Mouse (Mus musculus) embryonic facial prominence, embryonic 12.5 days (tissue): ENCODE data around the gene Sfswap. TPM values are rescaled to one million over a fixed set of nuclear protein-coding genes. Genes with fewer than 3 reads are reported as not detected.

ENCODE experiments used
- ATAC-seq: fragments of 200-750 bp; cut with Nextera tagmentation; 2 replicates; pipeline ENCODE4 v1.8.0; 2017; ENCODE audit not compliant: insufficient number of reproducible peaks, insufficient read depth, low FRiP score, low TSS enrichment
- H3K27ac ChIP-seq: fragments of 300-500 bp; sonication (generic); 2 replicates; pipeline ENCODE4 v1.5.1; 2016; ENCODE audit warnings: mild to moderate bottlenecking
- H3K27me3 ChIP-seq: fragments of 300-500 bp; sonication (generic); 2 replicates; pipeline ENCODE4 v1.6.1; 2016; ENCODE audit warnings: mild to moderate bottlenecking, moderate library complexity
- H3K36me3 ChIP-seq: fragments of 300-500 bp; sonication (generic); 2 replicates; pipeline ENCODE4 v1.6.1; 2016; ENCODE audit warnings: mild to moderate bottlenecking
- H3K4me1 ChIP-seq: fragments of 300-500 bp; sonication (generic); 2 replicates; pipeline ENCODE4 v1.6.1; 2016
- H3K4me2 ChIP-seq: fragments of 300-500 bp; sonication (generic); replicated peaks from 2 replicates; pipeline ENCODE4 v1.6.1; 2016; ENCODE audit warnings: mild to moderate bottlenecking, moderate library complexity
- H3K4me3 ChIP-seq: fragments of 300-500 bp; sonication (generic); 2 replicates; pipeline ENCODE4 v1.5.1; 2016; ENCODE audit warnings: mild to moderate bottlenecking
- H3K9ac ChIP-seq: fragments of 300-500 bp; sonication (generic); 2 replicates; pipeline ENCODE4 v1.6.1; 2016; ENCODE audit warnings: mild to moderate bottlenecking, moderate library complexity
- H3K9me3 ChIP-seq: fragments of 300-500 bp; sonication (generic); 2 replicates; pipeline ENCODE4 v1.6.1; 2016; ENCODE audit warnings: mild to moderate bottlenecking, moderate library complexity
- WGBS: fragments of 180-500 bp; shearing (Covaris S2); methylation state at CpG from one replicate; pipeline ENCODE4 v1.1.7; 2016; 5-methylcytosine and 5-hydroxymethylcytosine counted together
- polyA plus RNA-seq: library from polyadenylated mRNA; unstranded; fragments of >200 nt; fragmentation: Nextera tagmentation; extraction: Ambion mirVana; gene quantifications from 2 replicates; pipeline ENCODE4 v1.2.1, GENCODE M21; 2016

Sfswap gene
- polyA plus RNA-seq, 1 experiment from 2014 or later = 68.1 TPM

GRCm38 (mm10) chr5:129568596-129568995 lies 67.6 kb downstream of the Sfswap start:
- no peaks in the 10 kb centered on the region for H3K27me3 ChIP-seq
- no peaks in the 10 kb centered on the region for H3K4me1 ChIP-seq
- no peak overlapping the region for H3K4me3 ChIP-seq
- H3K4me2 ChIP-seq = no peak overlapping the region
- peaks cover 88% of the 10 kb centered on the region for H3K36me3 ChIP-seq
- no peak for ATAC-seq
- no peak overlapping the region for H3K9ac ChIP-seq
- no peak overlapping the region for H3K27ac ChIP-seq
- no peaks in the 10 kb centered on the region for H3K9me3 ChIP-seq
- WGBS = over 99% methylated on average over 4 of the region's 4 CpGs

GRCm38 (mm10) chr5:129578201-129578600 lies 77.2 kb downstream of the Sfswap start:
- no peak overlapping the region for H3K4me2 ChIP-seq
- H3K9me3 ChIP-seq = no peaks in the 10 kb centered on the region
- H3K9ac ChIP-seq = no peak overlapping the region
- no peak overlapping the region for H3K27ac ChIP-seq
- H3K36me3 ChIP-seq = no peaks in the 10 kb centered on the region
- peaks cover 29% of the 10 kb centered on the region for H3K27me3 ChIP-seq
- no peak overlapping the region for H3K4me3 ChIP-seq
- H3K4me1 ChIP-seq = no peaks in the 10 kb centered on the region
- 54% methylated on average over 12 of the region's 12 CpGs for WGBS
- no peak for ATAC-seq

- H3K27ac ChIP-seq = no peak overlapping the region
- peaks cover 5% of the 10 kb centered on the region; the same call in 1 of the 2 replicates for H3K4me1 ChIP-seq
- peaks cover 38% of the 10 kb centered on the region for H3K27me3 ChIP-seq
- no peak overlapping the region for H3K4me3 ChIP-seq
- H3K9me3 ChIP-seq = no peaks in the 10 kb centered on the region
- H3K9ac ChIP-seq = no peak overlapping the region
- ATAC-seq = no peak
- no peaks in the 10 kb centered on the region for H3K36me3 ChIP-seq
- 20% methylated on average over 6 of the region's 6 CpGs for WGBS
- no peak overlapping the region for H3K4me2 ChIP-seq
These were observed 79.0 kb downstream of the Sfswap start for GRCm38 (mm10) chr5:129580046-129580445.

DNA sequence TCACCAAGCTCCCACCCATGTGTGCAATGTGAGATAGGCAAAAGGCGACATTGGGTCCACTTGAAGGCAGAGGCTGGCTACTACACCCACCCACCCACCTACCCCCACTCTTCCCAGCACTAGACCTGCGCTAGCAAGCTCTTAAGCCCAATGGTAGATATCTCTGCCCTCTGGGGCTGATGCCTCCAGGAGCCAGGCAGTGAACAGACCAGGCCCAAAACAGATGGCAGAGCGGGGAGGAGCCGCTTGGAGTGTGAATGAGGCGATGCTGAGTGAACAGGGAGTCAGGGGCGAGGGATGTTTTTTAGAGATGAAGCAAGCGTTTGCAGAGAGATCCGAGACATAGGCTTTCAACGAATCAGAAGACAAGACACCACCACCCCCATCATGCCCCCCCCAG lies 79.6 kb downstream of the Sfswap start:
- no peaks in the 10 kb centered on the region for H3K36me3 ChIP-seq
- H3K4me1 ChIP-seq = peaks cover 9% of the 10 kb centered on the region; the same call in 1 of the 2 replicates
- no peaks in the 10 kb centered on the region for H3K9me3 ChIP-seq
- H3K9ac ChIP-seq = no peak overlapping the region
- peaks cover 44% of the 10 kb centered on the region for H3K27me3 ChIP-seq
- ATAC-seq = no peak
- 80% methylated on average over 9 of the region's 9 CpGs for WGBS
- H3K27ac ChIP-seq = no peak overlapping the region
- no peak overlapping the region for H3K4me2 ChIP-seq
- H3K4me3 ChIP-seq = no peak overlapping the region

DNA sequence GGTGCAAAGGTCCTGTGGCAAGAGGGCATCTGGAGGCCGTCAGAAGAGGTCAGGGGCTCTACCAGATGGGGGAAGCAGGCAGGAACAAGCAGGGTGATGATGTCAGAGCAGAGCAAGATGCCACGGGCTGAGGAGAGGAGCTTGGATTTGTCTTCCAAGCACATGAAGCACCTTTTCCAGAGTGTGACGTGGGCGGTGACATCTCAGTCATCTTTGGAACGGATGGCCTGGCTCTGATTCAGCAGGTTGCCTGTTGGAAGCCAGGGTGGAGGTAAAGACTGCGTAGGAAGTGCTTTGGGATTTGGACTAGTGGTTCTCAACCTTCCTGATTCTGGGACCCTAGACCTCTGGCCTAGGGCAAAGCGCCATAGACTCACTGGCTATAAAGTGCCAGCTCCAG lies 80.0 kb downstream of the Sfswap start:
- H3K27ac ChIP-seq = no peak overlapping the region
- H3K9ac ChIP-seq = no peak overlapping the region
- H3K9me3 ChIP-seq = no peaks in the 10 kb centered on the region
- peaks cover 48% of the 10 kb centered on the region for H3K27me3 ChIP-seq
- no peak overlapping the region for H3K4me3 ChIP-seq
- no peak for ATAC-seq
- WGBS = 77% methylated on average over 7 of the region's 7 CpGs
- peaks cover 14% of the 10 kb centered on the region; the same call in 1 of the 2 replicates for H3K4me1 ChIP-seq
- no peak overlapping the region for H3K4me2 ChIP-seq
- no peaks in the 10 kb centered on the region for H3K36me3 ChIP-seq

DNA sequence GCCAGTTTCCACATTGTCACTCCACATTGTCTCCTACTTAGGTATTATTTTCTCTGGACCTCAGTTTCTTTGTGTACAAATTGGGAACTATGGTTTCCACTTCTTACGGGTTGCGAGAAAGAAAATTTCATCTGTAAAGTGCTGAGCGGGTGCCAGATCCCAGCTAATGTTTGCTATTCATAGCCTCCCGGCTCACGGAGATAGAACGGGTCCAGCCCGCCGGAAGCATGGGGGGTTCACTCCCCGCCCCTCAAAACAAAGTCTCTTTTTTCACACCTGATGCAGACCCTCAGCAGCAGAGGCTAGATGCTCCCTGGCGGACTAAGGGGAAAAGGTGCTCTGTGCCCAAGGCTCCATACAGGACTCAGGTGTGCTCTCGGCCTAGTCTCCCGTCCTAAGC lies 82.3 kb downstream of the Sfswap start:
- 0 out of 2 replicates have a peak, but pooled peaks have one; percentile 8 for ATAC-seq
- Histone ChIP-seq H3K27me3 (peaks cover 51% of the 10 kb centered on the region), H3K4me2 (peak overlapping the region; percentile 100), H3K27ac (no peak overlapping the region), H3K9me3 (no peaks in the 10 kb centered on the region), H3K4me3 (peak overlapping the region; percentile 72), H3K4me1 (peaks cover 19% of the 10 kb centered on the region), H3K9ac (peak overlapping the region; percentile 67; the same call in 1 of the 2 replicates), H3K36me3 (no peaks in the 10 kb centered on the region)
- WGBS = 6% methylated on average over 12 of the region's 12 CpGs

DNA sequence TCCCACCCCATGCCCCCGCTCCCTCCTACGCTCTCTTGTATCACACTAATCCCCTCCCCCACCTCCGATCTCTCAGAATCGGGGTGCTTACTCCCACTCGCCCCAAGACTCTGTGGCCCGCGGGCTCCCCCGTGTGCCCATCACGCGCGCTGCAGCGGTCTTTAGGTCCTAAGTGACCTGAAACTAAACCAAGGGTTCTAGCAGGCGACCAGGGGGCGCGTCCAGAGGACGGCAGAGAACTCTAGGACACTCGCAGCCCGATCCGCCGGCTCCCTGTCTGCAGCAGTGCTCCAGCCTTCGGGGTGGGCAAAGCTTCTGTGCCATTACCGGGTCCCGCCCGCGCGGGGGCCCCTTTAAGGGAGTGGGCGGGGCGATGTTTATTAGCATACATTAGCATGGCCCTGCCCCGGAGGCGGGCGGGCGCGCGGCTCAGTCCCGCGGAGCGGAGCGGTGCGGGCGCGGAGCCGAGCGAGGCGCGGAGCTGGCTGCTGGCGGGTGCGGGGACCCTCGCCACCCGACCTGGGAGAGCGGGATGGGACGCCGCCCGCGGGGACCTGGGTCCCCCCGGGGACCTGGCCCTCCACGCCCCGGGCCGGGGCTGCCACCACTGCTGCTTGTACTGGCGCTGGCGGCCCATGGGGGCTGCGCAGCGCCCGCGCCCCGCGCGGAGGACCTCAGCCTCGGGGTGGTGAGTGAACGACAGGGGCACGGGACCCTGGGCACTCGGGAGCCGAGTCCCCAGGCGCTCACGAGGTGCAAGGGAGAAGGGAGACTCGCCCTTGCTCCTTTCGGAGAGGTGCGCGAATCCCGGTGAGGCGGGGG lies 83.0 kb downstream of the Sfswap start, which contains the start of gene Mmp17:
Gene Mmp17, plus strand, starts transcription at position 409 of the 822 bp plus-strand sequence.
- H3K4me2 ChIP-seq = peak within 1 kb of the TSS; percentile 100
- WGBS = under 1% methylated on average over 65 of the region's 80 CpGs
- peaks cover 54% of the 10 kb centered on the region for H3K27me3 ChIP-seq
- H3K36me3 ChIP-seq = no peaks in the 10 kb centered on the region
- H3K9me3 ChIP-seq = no peaks in the 10 kb centered on the region
- peaks cover 19% of the 10 kb centered on the region for H3K4me1 ChIP-seq
- peak; percentile 85 for ATAC-seq
- H3K9ac ChIP-seq = peak within 1 kb of the TSS; percentile 67
- H3K4me3 ChIP-seq = peak within 1 kb of the TSS; percentile 72
- no peak within 1 kb of the TSS for H3K27ac ChIP-seq

DNA sequence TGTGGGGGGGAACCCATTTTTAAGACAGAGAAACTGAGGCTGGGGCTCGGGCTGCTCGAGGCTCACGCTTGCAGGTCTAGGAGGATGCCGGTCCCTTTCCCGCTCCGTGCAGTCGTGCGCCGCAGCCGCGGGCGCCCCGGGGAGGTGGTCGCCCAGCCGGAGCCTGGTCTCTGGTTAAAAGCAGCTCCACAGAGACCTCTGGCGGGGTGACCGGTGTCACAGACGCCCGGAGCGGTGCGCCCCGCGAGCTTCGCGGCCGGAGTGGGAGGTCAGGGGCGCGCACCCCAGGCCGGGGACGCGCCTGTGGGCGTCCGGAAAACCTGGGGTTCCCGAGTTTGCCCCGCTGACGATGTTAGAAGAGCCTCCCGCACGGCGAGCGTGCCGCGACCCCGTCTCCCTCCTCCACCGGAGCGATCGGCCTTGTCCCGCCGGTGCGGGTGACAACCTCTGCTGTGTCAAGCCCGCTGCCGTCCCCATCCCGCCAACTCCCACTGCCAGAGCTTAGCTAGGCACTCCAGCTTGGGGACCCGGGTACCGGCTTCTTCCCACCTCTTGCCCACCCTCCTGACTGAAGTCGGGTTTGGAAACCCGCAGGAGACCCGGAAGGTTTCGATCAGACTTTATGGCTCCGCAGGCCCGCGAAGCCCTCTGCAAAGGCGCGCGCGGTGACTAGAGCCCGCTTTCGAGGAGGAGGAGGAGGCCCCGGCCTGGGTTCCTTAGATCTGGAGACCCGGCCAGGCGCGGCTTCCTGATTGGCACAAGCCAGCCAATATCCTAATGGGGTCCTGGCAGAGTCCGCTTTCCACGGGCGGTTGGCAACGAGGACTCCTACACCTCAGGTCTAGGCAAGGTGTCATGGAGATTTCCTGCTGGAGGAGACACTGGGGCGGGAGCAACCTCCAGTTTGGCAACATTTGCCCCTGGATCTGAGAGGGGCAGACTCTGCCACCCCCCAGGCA lies 83.8 kb downstream of the Sfswap start:
- no peaks in the 10 kb centered on the region for H3K9me3 ChIP-seq
- H3K4me1 ChIP-seq = peaks cover 19% of the 10 kb centered on the region
- ATAC-seq = 0 out of 2 replicates have a peak, but pooled peaks have one; percentile 1
- peak overlapping the region; percentile 72 for H3K4me3 ChIP-seq
- WGBS = under 1% methylated on average over 76 of the region's 76 CpGs
- H3K9ac ChIP-seq = peak overlapping the region; percentile 67
- H3K4me2 ChIP-seq = peak overlapping the region; percentile 100
- H3K27me3 ChIP-seq = peaks cover 54% of the 10 kb centered on the region
- H3K27ac ChIP-seq = no peak overlapping the region
- no peaks in the 10 kb centered on the region for H3K36me3 ChIP-seq

DNA sequence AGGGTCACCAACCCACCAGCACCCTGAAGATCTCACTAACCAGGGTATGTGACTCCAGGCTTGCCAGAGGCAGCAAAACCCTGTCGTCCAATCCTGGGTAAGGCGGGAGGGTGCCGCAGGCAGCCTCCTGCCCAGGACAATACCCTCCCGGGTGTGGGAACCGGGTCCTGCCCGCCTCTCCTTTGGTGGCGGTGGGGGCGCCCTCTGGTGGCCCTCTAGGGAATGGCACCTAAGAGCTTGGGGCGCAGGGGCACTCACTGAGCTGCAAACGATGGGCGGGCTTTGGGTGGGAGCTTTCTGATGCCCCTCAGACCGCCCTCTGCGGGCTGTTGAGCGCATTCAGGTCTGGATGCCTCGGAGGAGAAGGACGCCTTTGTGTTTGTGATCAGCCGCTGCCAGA lies 85.0 kb downstream of the Sfswap start:
- no peak for ATAC-seq
- peaks cover 47% of the 10 kb centered on the region for H3K27me3 ChIP-seq

GRCm38 (mm10) chr5:129586471-129586870 lies 85.5 kb downstream of the Sfswap start:
- no peak for ATAC-seq
- Histone ChIP-seq H3K4me1 (peaks cover 21% of the 10 kb centered on the region), H3K4me3 (peak overlapping the region; percentile 72), H3K9me3 (no peaks in the 10 kb centered on the region), H3K9ac (peak overlapping the region; percentile 30; the same call in 1 of the 2 replicates), H3K4me2 (peak overlapping the region; percentile 100), H3K27ac (no peak overlapping the region), H3K36me3 (no peaks in the 10 kb centered on the region), H3K27me3 (peaks cover 43% of the 10 kb centered on the region)
- whole genome bisulfite sequencing = 55% methylated on average over 13 of the region's 13 CpGs

More for the DNA sequence above, 85.0 kb downstream of the Sfswap start:
- Histone ChIP-seq H3K4me2 (peak overlapping the region; percentile 100), H3K4me3 (peak overlapping the region; percentile 72), H3K9ac (peak overlapping the region; percentile 30; the same call in 1 of the 2 replicates), H3K27ac (no peak overlapping the region), H3K36me3 (no peaks in the 10 kb centered on the region), H3K9me3 (no peaks in the 10 kb centered on the region), H3K4me1 (peaks cover 20% of the 10 kb centered on the region)
- WGBS = under 1% methylated on average over 17 of the region's 17 CpGs

GRCm38 (mm10) chr5:129590915-129591314 lies 89.9 kb downstream of the Sfswap start:
- Histone ChIP-seq H3K4me1 (peaks cover 8% of the 10 kb centered on the region), H3K9ac (no peak overlapping the region), H3K27me3 (peaks cover 7% of the 10 kb centered on the region), H3K4me2 (no peak overlapping the region), H3K36me3 (no peaks in the 10 kb centered on the region), H3K27ac (no peak overlapping the region), H3K4me3 (no peak overlapping the region), H3K9me3 (no peaks in the 10 kb centered on the region)
- no peak for ATAC-seq
- 10% methylated on average over 11 of the region's 11 CpGs for WGBS
